Mouse (Mus musculus) layer of hippocampus, postnatal 14 days (tissue): ENCODE measurements at regions not wholly inside any gene's neighbourhood (a gene's known extent, or its start where the extent isn't known, plus 50 kb on each side); places are given as distances from the start of the nearest gene placed in this dataset.

Experiments used
- DNase-seq, 2 experiments: peaks; one replicate each; pipeline ENCODE4 v3.0.0; 2021 to 2022; ENCODE audit warnings: low spot score in 2 of 2, mixed read lengths in 1 of 2

- DNase-seq: peak in 1 of 2 experiments; percentile 33
These were observed 521.4 kb upstream of the Atp11b start for GRCm38 (mm10) chr3:35232487-35232886.

DNA sequence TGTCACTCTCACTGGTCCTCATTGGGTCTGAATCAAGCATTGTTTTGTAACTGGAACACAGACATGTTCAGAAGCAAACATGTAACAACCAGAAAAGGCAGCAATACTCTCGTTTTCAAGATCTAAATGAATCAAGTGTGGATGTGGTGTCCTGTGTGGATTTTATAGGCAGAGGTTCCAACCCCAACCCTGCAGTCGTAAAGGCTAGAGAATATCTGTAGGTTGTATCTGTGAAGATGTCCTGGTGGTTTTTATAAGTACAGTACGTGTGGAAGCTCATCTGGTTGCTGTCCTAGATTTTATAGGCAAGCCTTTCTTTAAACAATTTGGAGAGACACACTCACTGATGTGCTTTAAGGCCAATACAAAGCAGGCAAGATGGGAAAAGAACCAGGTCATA, 518.8 kb upstream of the Atp11b start:
- no peak for DNase-seq

DNA sequence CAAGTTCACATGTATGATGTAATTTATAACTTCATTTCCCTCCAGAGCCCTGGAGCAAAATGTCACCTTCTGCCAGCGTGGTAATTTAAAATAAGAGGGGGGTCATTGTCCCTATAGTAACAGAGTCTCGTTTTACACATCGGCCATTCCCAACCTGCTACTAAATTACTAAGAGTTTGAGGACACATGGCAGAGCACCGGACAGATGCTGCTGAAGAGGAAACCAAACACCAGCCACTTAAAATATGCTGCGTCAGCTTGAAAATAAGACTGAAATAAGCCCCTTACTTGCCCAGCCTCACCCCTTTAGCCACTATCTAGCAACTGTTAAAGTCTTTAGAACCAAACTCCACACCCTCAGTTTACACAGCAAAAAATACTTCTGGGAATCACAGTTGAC, 518.1 kb upstream of the Atp11b start:
- no peak for DNase-seq

DNA sequence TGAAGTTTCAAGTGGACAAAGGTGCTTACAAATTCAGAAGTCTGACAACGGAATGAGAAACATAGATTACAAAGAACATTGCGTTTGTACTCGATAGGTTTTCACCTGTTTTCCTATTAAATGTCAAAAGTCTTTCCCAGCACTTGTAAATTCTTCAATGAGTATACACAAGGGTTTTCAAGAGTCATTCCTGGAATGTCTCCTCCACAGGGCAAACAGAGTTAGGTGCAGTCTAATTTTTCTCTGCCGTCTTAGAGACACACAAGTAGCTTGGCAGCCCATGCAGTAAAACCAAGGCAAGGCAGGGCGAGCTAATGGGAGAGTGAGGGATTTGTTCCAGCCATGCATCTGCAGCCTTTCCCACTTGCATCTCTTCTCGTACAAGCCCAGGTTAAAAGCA, 516.6 kb upstream of the Atp11b start:
- no peak for DNase-seq

DNA sequence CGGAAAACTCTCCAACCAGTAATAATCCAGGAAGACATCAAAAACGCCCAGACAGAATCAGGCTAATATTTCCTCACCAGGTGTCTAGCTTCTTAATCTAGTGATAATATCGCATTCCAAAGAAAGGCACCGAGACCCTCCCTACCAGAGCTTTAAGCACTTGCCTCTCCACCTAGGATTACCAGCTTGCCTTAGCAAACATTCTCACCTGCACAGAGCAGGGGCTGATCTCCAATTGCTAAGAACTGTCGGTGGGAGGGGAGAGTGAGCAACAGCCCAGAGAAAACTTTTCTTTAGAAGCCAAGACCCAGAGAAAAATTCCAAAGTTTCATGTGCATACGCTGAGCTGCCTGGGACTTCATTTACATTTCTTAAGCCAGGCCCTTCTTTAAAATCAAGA, 511.6 kb upstream of the Atp11b start:
- no peak for DNase-seq

DNA sequence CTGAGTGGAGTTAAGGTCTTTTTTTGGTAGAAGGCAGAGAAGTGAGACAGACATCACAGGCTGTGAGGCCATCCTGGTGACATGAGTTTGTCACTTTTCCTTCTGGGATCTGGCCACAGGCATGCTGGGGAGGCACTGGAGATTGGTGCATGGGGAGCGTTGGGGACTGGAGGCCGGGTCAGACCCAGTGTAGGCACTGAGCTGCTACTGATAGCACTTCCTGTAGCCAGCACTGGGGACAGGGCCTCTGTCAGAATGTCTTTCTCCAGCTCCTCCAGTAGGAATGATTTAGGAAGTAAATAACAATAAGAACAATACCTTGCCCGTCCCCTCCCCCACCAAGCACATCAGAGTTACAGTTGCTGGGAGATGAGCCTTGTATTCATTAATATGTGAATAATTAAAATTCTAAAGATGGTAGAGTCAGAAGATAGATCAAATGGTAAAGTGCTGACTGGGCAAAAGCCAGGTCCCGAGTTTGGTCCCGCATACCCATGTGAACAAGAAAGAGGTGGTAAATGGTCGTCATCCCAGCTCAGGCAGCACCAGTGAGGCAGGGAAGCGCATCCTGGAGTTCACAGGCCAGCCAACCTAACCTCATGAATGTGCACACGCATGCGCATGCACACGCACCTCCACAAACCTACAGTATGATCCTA, 510.9 kb upstream of the Atp11b start:
- no peak for DNase-seq

DNA sequence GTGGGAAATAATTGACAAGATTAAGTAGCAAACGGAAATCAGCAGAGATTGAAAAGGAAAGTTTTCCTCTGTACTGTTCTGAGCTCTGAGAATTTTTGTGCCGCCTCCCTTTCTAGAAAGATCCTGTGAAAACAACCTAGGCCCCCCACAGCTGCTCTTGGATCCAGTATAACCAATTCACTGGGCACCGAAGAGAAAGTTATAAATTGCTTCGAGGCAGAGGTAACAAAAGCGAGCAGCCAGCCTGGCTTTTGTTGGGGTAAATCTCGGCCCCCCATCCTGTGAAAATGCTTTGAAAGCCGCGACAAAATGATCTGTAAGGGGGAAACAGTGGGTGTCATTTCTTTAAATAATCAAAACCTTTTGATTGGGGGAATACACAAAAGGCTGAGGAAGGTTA, 508.9 kb upstream of the Atp11b start:
- DNase-seq: no peak

- no peak for DNase-seq
These were observed 507.8 kb upstream of the Atp11b start for GRCm38 (mm10) chr3:35245946-35246665.

DNA sequence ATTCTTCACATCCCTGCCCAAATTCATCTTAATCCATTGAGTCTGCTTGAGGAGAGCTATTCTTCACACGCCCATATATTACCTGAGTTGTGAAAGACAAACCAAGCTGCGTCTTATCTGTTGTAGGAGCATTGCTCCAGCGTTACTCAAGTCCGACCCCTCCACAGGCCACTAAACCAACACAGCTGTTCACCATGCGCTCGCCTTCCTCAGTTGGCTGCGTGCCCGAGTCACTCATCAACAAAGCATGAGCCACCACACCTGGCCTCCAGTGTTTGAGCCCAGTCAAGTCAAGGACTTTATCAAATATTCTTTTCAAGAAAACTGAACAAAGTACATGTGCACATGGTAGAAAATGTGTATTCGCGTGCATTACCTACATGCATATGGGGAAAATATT, 504.7 kb upstream of the Atp11b start:
- DNase-seq: no peak

DNA sequence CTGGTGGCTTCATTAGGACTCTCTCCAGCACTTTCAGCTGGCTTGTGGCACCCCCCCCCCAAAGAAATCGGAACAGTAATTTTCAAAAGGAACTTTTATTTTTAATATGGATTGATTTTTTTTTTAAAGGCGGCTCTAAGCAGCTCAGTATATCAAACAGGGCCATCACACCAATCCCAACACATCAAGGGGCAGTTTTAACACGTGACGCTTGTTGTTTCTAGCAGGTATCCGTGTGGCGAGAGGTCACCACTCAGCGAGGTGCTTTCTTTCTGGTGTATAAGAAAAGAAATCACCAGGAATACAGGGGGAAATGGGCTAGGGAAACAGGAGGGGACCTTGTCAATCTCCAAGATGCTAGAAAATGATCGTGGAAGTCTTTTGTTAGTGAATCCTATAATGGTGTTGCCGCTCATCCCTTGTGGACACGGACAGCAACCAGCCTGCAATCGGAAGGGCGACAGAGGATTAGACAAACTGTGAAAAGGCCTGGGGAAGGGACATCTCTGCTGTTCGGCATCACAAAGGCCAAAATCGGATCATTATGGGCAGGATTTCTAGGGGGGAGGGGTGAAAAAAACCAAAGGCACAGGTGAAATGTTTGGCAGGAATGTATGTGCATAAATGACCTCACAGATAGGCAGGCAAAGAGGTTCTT, 503.7 kb upstream of the Atp11b start:
- no peak for DNase-seq

- no peak for DNase-seq
These were observed 500.0 kb upstream of the Atp11b start for GRCm38 (mm10) chr3:35253861-35254260.

GRCm38 (mm10) chr3:35260936-35261335, 493.0 kb upstream of the Atp11b start:
- DNase-seq: no peak

- DNase-seq: no peak
These were observed 485.0 kb upstream of the Atp11b start for GRCm38 (mm10) chr3:35268949-35269348.

- DNase-seq: no peak
These were observed 483.7 kb upstream of the Atp11b start for GRCm38 (mm10) chr3:35269977-35270880.

- no peak for DNase-seq
These were observed 480.4 kb upstream of the Atp11b start for GRCm38 (mm10) chr3:35273546-35273945.

GRCm38 (mm10) chr3:35280981-35281380, 472.9 kb upstream of the Atp11b start:
- peak; percentile 19 to 52 for DNase-seq

GRCm38 (mm10) chr3:35282106-35282505, 471.8 kb upstream of the Atp11b start:
- no peak for DNase-seq

- no peak for DNase-seq
These were observed 459.1 kb upstream of the Atp11b start for GRCm38 (mm10) chr3:35294771-35295170.

DNA sequence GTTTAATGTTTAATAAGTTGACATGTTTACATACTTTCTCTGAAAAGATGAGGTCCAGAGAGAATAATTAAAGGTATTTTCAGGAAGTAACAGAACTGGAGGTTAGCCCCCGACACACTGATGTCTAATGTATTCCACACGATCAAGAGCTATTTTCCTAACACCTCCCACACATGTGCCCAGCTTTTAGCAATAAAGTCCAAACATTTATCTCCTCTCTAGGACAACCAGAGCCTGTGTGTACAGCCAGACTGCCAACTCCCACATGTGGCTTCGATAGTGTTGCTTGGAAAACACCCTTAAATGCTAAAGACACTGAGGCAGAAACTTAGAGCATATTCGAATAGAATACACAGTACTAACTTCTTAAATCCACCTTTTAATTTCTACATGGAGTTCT, 458.2 kb upstream of the Atp11b start:
- no peak for DNase-seq

DNA sequence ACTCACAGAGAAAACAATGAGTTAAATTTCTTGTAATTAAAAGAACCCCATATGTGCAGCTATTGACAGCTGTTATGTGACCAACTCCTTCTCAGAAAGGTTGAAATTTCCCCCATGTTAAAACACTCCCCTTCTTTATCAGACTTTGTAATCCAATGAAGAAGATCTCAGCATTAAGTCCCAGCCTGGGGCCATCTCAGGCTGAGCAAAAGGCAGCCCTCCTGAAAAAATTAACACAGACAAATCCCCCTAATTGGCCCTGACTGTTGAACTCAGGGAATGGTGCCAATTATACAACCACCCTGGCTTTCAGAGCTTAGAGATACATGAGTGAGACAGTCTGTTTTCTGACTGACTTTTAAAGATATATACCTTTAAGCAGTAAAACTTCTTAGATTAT, 454.9 kb upstream of the Atp11b start:
- DNase-seq: no peak

DNA sequence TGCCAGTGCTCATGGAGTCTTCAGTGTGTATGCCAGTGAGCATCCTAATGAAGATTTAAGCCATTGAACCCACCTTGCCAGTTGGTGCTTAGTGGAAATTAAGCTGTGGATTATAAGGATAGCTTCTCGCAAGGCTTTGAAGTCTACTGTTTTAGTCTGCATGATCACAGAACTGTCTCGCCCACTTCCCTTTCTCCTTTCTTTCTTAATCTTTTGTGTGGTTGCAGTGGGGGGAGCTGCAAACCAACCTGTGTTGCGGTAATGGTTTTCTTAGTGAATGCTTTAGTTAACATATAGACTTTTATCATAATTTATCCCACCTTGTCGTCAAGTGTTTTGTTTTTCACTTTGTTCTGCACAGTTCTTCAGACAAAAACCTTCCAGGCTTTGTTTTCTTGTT, 447.9 kb upstream of the Atp11b start:
- no peak for DNase-seq

GRCm38 (mm10) chr3:35314177-35314576, 439.7 kb upstream of the Atp11b start:
- DNase-seq: no peak
